Mouse (Mus musculus) adrenal gland, postnatal 14 days (tissue): Measurements from ENCODE around the gene Dtx3. TPM values are rescaled to one million over a fixed set of nuclear protein-coding genes. Genes with fewer than 3 reads are reported as not detected.
"Not testable (repeated sequence)": the region's sequence is repeated elsewhere in the genome, so short reads cannot be mapped to it uniquely, and the experiment has no call there.

ENCODE experiments used
- DNase-seq: peaks from one replicate; pipeline ENCODE4 v3.0.0; 2021; ENCODE audit warnings: mixed read lengths
- total RNA-seq: library from RNA; stranded (reverse); gene quantifications from 2 replicates; pipeline ENCODE4 v1.2.3, GENCODE M21; 2021

Dtx3 gene
- total RNA-seq, 1 experiment from 2014 or later = 60.7 TPM

GRCm38 (mm10) chr10:127205373-127205772 is 9.8 kb upstream of the Dtx3 start:
- DNase-seq = no peak

DNA sequence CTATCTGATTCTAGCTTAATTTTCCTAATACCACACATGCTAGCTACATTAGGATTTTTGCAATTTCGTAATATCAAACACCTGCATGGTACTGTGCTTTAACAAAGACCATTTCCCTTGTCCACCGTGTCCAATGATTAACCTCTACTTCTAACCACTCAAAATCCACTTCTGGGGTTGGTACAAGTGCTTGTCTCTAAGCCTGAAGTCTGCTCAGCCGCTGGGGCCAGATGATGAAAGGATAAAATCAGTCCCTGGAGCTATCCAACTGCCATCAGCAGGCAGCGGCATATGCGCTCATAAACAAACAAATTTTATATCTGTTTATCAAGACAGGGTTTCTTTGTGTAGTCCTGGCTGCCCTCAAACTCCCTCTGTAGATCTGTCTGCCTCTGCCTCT is 9.1 kb upstream of the Dtx3 start:
- no peak for DNase-seq

DNA sequence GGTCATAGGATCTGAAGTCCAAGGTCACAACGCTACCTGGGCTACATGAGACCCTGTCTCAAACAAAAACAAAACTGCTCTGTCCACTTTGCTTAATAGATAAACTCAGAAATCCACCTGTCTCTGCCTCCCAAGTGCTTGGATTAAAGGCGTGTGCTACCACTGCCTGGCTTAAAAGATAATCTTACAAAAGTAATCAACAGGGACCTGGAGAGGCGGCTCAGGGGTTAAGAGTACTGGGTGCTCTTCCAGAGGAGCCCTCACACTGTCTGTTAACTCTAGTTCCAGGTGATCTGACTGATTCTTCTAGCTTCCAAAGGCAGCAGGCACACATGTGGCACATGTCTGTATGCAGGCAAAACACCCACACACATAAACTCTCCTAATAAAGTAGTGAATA is 7.6 kb upstream of the Dtx3 start:
- DNase-seq = no peak

DNA sequence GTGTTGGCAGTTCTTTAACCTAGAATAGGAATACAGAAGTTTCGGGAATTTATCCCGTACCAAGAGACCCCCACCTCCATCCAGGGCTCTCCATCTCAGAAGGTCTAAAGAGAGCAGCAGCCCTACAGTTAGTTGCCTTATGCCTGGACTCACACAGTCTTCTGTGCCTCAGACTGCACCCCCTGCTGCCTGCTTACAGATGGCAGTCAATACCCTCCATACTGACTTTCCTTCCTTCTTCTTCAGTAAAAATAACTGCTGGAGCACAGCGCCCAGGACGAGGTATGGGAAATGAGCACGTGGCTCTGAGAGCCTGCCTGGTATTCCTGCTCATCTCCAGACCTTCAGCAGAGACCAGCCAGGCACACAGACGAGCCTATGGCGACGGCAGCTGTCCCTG is 4.8 kb upstream of the Dtx3 start:
- no peak for DNase-seq

- no peak for DNase-seq
These were observed 3.9 kb upstream of the Dtx3 start for GRCm38 (mm10) chr10:127199474-127199873.

- no peak for DNase-seq
These were observed 3.5 kb upstream of the Dtx3 start for GRCm38 (mm10) chr10:127199068-127199467.

- DNase-seq = no peak
These were observed 3.0 kb upstream of the Dtx3 start for GRCm38 (mm10) chr10:127198492-127198891.

DNA sequence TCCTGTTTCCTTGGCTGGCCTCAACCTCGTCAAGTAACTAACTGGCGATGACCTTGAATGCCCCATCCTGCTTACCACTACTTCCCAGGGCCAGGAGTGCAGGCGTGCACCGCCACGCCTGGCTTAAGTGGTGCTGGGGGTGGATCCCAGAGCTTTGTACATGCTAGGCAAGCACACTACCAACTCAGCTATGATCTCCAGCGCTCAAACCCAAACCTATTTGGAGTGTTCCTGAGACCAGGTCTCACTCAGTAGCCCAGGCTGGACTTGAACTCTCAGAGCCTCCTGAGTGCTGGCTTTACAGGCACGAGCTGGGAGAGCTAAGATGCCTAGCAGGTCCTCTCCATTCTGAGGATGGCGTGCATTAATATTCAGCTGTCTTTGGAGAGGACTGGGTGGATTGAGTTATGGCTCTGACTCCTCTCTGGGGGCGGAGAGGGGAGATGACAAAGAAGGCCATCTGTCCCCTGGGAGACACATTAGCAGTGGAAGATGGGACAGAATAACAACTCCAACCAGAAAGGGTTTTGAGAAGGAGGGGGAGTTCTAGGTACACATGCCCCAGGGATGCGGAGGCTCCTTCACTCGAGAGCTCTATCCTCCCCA is 2.1 kb upstream of the Dtx3 start:
- no peak for DNase-seq

DNA sequence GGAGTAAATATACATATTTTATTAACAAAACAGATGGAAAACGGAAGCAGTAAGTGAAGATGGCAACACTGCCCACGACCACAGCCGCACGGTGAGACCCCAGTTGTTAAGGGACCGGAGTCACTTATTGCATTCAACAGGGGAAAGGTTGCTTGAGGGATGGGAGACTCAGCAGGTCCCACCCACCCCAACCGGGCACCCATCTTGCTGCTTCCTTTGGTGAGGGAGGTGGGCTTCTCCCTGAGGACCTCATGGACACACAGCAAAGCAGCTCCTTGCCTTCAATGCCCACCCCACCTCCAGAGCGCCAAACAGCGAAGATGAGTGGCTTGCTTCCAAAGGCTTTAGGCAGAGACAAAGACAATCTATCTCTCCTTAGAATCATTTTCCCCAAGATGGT is 1.6 kb upstream of the Dtx3 start:
- DNase-seq = no peak

DNA sequence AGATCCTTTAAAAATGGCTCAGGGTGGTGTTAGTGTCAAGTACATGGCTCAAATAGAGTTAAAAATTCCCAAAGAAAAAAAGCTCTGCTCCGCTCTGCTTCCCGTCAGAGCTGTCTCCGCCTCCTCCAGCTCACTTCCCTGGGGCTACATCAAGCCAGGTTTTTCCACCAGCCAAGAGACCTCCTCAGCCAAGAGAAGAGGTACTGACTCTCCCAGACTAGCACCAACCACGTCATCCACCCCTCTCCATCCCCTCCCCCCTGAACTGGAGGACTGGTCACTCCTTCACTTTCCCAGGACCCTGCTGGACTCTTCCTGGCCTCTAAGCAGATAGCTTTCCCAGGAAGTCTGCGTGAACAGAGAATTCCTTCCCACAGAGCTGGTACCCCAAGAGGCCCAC is 864 bp upstream of the Dtx3 start:
- peak; percentile 77 for DNase-seq

DNA sequence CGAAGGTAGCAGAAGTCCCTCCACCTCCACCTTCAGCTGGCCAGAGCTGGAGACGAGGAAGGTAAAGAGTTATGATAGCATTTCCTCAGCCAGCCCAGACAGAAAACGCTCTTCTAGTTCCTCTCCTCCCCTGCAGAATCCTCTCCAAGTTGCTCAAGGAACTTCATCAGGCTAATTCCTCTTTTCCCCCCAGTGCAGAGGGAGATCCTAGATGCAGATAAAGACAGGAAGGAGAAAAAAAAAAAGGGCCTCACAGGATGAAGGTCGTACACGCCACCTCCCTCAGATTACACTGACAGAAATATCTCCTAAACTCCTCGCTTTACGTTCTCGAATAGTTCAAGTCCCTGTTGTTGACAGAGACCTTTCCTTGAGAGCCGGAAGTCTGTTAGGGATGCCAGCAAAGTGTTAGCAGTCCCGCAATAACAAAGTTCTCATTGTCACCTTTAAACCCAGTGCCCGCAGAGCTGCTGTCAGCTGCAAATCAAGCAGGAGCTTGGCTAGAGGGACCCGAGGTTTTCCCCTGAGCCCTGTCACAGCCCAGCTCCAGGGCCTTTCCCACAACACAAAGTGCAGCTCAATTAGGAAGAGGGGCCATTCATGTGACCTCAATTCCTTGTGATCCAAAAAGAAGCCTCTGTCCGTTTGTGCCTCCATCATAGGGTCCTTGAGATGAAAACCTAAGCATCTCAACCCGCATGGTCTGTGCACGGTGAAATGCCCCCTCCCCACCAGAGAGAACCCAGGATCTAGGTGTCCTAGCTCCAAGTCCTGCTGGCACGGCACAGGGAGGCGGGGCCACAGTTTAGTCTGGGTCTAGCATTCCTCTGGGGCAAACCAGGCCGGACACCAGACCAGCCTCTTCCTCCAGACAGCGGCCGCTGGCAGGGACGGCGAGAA is 850 bp downstream of the Dtx3 start:
- DNase-seq = peak; percentile 81

GRCm38 (mm10) chr10:127193011-127193410 is 2.5 kb downstream of the Dtx3 start:
- no peak for DNase-seq

DNA sequence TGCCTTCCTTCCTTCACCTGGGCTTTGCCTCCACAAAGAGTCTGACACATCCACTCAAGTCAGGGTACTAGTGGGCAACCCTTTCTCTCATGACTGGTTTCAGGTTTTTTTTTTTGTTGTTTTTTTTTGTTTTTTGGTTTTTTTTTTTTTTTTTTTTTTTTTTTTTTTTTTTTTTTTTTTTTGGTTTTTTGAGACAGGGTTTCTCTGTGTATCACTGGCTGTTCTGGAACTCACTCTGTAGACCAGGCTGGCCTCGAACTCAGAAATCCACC is 3.5 kb downstream of the Dtx3 start:
- not testable (repeated sequence) for DNase-seq

- DNase-seq = no peak
These were observed 4.1 kb downstream of the Dtx3 start for GRCm38 (mm10) chr10:127191191-127192056.

DNA sequence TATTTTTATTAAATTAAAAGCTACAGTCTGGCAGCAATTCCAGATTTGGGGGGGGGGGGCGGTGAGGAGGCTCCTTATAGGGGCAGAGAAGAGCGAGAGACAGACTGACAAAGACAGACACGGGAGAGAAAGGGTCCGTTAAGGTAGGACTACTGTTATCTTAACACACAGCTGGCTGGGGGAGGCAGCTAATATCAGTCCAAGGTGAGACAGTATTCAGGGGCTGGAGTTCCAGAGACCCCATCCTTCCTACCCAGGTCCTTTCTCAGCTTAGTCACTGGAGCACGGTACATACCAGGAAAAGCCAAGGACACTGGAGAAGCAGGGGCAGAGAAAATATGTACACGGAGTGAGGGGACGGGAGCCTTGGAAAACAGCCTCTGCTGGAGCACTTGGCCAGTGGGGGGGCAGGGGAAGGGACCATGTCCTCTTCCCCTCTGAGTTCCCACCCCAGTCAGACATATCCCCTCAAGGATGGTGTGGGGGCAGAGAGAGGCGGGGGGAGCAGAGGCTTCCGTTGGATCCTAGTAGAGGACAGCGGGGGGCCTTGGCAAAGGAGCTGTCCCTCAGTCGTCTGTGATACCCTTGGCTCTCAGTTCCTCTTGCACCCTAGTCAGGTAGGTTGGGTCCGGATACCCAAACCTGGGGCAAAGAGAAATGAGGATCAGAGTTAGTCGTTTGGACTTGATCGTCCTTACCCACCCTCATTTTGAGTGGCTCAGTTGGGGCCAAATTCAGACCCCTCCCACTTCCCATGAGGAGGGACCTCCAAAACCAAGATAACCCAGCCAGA is 4.9 kb downstream of the Dtx3 start:
- no peak for DNase-seq

DNA sequence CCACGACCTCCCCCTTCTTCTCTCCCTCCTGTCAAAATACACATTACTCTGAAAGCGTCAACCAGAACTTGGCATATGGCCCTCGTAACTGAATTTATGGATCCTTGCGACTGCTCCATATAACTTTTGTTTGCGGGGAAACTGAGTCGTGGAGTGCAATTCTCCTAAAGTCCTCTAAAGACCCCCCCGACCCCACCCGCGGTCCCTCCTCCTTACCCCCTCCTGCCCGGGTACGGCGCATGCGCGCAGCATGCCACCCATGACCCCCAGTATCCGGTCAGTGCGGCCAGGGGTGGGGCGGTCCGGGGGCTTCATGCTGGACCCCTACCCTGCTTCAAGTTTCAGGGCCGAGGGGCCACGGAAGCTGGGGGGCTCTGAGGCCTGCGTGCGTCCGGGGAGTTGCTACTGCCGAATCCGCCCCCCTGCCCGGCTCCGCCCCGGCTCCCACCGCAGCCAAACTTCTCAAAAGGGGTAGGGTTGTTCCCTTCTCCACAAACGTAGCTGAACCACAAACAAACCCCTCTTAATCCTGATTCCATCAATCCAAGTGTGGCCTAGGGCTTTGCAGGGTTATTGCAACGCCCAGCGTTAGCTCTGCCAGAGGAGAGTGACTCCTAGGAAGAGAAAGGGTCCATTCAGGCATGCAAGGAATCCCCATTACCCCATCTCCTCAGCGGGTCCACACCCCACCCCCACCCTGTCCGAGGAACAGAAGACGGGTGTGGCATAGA is 5.7 kb downstream of the Dtx3 start, which contains the start of gene Arhgef25:
Arhgef25 (minus strand) TSS at position 433 of the 731 bp plus-strand sequence.
- peak; percentile 64 for DNase-seq

GRCm38 (mm10) chr10:127189116-127189650 is 6.3 kb downstream of the Dtx3 start:
- no peak for DNase-seq

GRCm38 (mm10) chr10:127188465-127189115 is 6.9 kb downstream of the Dtx3 start:
- DNase-seq = peak; percentile 69

DNA sequence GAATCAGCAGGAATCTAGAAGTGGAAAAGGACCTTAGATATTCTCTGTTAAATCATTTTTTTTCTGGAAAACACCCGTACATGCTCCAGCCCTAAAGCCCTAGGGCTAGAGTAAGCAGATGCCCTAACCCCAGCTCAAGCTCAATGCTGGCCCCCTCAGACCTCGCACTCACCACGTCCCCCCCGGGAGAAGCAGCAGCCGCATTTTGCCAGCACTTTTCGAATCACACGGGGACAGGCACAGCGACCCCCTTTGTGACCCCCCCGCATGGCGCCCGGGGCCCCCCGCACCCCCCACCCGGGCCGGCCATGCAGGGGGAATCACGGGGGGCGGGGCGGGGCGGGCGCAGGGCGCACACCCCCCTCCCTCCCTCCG is 7.5 kb downstream of the Dtx3 start:
- DNase-seq = no peak

- DNase-seq = no peak
These were observed 8.0 kb downstream of the Dtx3 start for GRCm38 (mm10) chr10:127187371-127188078.
